16 mouse cellular contexts compared by ENCODE assay signal in the genomic region with DNA sequence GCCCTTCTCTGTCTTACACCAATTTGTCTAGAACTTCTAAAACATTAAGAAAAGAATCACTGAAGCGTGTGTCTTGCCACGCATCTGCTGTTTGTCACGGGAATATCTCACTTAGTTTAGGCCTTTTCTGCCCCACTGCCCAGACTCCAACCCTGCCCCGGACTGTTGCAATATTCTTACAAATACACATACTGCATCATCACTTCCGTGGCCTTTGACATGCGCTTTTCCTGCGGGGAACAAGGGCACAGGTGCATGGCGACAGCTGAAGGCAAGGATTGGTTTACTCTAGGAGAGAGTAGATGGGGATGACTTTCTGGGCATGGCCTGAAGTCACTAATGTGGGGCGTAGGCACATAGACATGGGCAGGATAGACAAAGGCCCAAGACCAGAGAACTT. TPM values are rescaled to one million over a fixed set of nuclear protein-coding genes. Genes with fewer than 3 reads are reported as not detected.
DNase-seq lines count a peak whose midpoint lies in the region; ATAC-seq and TF ChIP-seq lines count a peak whose summit lies in the region.
"Had no signal": no experiment of that assay in that cellular context is flagged by ENCODE, and none has a peak within 500 bp of the region (broad histone marks: within the 10 kb centered on the region; RNA-seq: fewer than 3 reads in every experiment).

No protein-coding gene starts in this region.

- no peak for TF ChIP-seq CTCF in heart, adult 2 months (IDR thresholded peaks at IDR 0.05)

- no peaks in the 10 kb centered on the region for H3K79me2 ChIP-seq in heart, adult 2 months (replicated peaks; ENCODE audit: control insufficient read depth, insufficient read depth, low read length)

- peaks cover 8% of the 10 kb centered on the region; the same call in 1 of the 2 replicates for H3K36me3 ChIP-seq in heart, embryonic 13.5 days
- no peaks in the 10 kb centered on the region for H3K36me3 ChIP-seq in heart, adult 2 months (ENCODE audit: control insufficient read depth, insufficient read depth, low read length)
- peaks cover 12% of the 10 kb centered on the region for H3K36me3 ChIP-seq in intestine, embryonic 14.5 days (ENCODE audit: control insufficient read depth, insufficient read depth, low read length)
- H3K36me3 ChIP-seq in liver, embryonic 13.5 days = peaks cover 5% of the 10 kb centered on the region; the same call in 1 of the 2 replicates
- H3K36me3 ChIP-seq in stomach, embryonic 14.5 days (ENCODE audit: control insufficient read depth, insufficient read depth, low read length) = peaks cover under 1% of the 10 kb centered on the region; the same call in 1 of the 2 replicates
- H3K36me3 ChIP-seq: embryonic facial prominence, embryonic 12.5 days; forebrain, embryonic 15.5 days had no signal

- H3K4me3 ChIP-seq in heart, embryonic 13.5 days = no peak overlapping the region
- no peak overlapping the region for H3K4me3 ChIP-seq in heart, adult 2 months
- H3K4me3 ChIP-seq in intestine, embryonic 14.5 days (ENCODE audit: low read depth, low read length) = no peak overlapping the region
- no peak overlapping the region for H3K4me3 ChIP-seq in liver, embryonic 13.5 days (replicated peaks)
- no peak overlapping the region for H3K4me3 ChIP-seq in stomach, embryonic 14.5 days (ENCODE audit: low read depth, low read length)
- H3K4me3 ChIP-seq: embryonic facial prominence, embryonic 12.5 days; forebrain, embryonic 15.5 days; kidney, embryonic 15.5 days had no signal

- H3K9me3 ChIP-seq in heart, embryonic 13.5 days = no peaks in the 10 kb centered on the region
- no peaks in the 10 kb centered on the region for H3K9me3 ChIP-seq in intestine, embryonic 14.5 days (ENCODE audit: control insufficient read depth, low read length)
- H3K9me3 ChIP-seq in liver, embryonic 13.5 days (replicated peaks) = no peaks in the 10 kb centered on the region
- no peaks in the 10 kb centered on the region for H3K9me3 ChIP-seq in stomach, embryonic 14.5 days (ENCODE audit: control insufficient read depth, low read depth, low read length)
- H3K9me3 ChIP-seq: embryonic facial prominence, embryonic 12.5 days; forebrain, embryonic 15.5 days; kidney, embryonic 15.5 days had no signal

- H3K4me1 ChIP-seq in heart, embryonic 13.5 days = peaks cover 23% of the 10 kb centered on the region
- H3K4me1 ChIP-seq in heart, adult 2 months (ENCODE audit: control insufficient read depth, insufficient read depth, low read length) = peaks cover 2% of the 10 kb centered on the region; the same call in 1 of the 2 replicates
- H3K4me1 ChIP-seq in intestine, embryonic 14.5 days (replicated peaks; ENCODE audit: control insufficient read depth, insufficient read depth, low read length) = peaks cover 29% of the 10 kb centered on the region
- H3K4me1 ChIP-seq in liver, embryonic 13.5 days (replicated peaks) = peaks cover 35% of the 10 kb centered on the region
- H3K4me1 ChIP-seq in stomach, embryonic 14.5 days (ENCODE audit: control insufficient read depth, insufficient read depth, low read length) = peaks cover 8% of the 10 kb centered on the region; the same call in 1 of the 2 replicates
- H3K4me1 ChIP-seq: embryonic facial prominence, embryonic 12.5 days; forebrain, embryonic 15.5 days had no signal

- no peak for TF ChIP-seq EP300 in heart, adult 2 months (IDR thresholded peaks at IDR 0.05; ENCODE audit: insufficient read depth, low read depth, low read length)

- DNase-seq in heart, adult 2 months = no peak
- no peak for DNase-seq in intestine, embryonic 14.5 days (ENCODE audit: low spot score)
- no peak for DNase-seq in liver, embryonic 13.5 days
- DNase-seq in spleen, postnatal 4 days (ENCODE audit: low spot score in 2 of 2) = no peak
- no peak for DNase-seq in adrenal gland, postnatal 14 days
- DNase-seq: adrenal gland, postnatal 10 days; B cell, adult 2 months; cerebellum, adult 2 months; heart, postnatal 4 days; thymus, adult 2 months had no signal

- H3K27me3 ChIP-seq in heart, embryonic 13.5 days (replicated peaks) = no peaks in the 10 kb centered on the region
- no peaks in the 10 kb centered on the region for H3K27me3 ChIP-seq in heart, adult 2 months (ENCODE audit: control insufficient read depth, insufficient read depth, low read length)
- no peaks in the 10 kb centered on the region for H3K27me3 ChIP-seq in intestine, embryonic 14.5 days (replicated peaks; ENCODE audit: control insufficient read depth, insufficient read depth, low read length)
- H3K27me3 ChIP-seq in liver, embryonic 13.5 days = no peaks in the 10 kb centered on the region
- no peaks in the 10 kb centered on the region for H3K27me3 ChIP-seq in stomach, embryonic 14.5 days (ENCODE audit: control insufficient read depth, insufficient read depth, low read length)
- H3K27me3 ChIP-seq: embryonic facial prominence, embryonic 12.5 days; forebrain, embryonic 15.5 days; kidney, embryonic 15.5 days had no signal

- no peak overlapping the region for H3K9ac ChIP-seq in heart, embryonic 13.5 days
- no peak overlapping the region for H3K9ac ChIP-seq in heart, adult 2 months (ENCODE audit: low read depth, low read length)
- H3K9ac ChIP-seq in intestine, embryonic 14.5 days (ENCODE audit: low read length) = no peak overlapping the region
- H3K9ac ChIP-seq in liver, embryonic 13.5 days = no peak overlapping the region
- H3K9ac ChIP-seq in stomach, embryonic 14.5 days (replicated peaks; ENCODE audit: low read depth, low read length) = no peak overlapping the region
- H3K9ac ChIP-seq: embryonic facial prominence, embryonic 12.5 days; forebrain, embryonic 15.5 days; kidney, embryonic 15.5 days; liver, embryonic 14.5 days had no signal

- ATAC-seq in heart, embryonic 13.5 days (ENCODE audit: extremely low read depth, insufficient number of reproducible peaks, low FRiP score, low TSS enrichment) = no peak
- ATAC-seq in intestine, embryonic 14.5 days (replicated peaks; ENCODE audit: low FRiP score, low TSS enrichment, low read depth) = no peak
- no peak for ATAC-seq in liver, embryonic 13.5 days (ENCODE audit: low read depth)
- ATAC-seq in stomach, embryonic 14.5 days (ENCODE audit: insufficient number of reproducible peaks, insufficient read depth, low FRiP score, low read depth) = no peak
- ATAC-seq: forebrain, embryonic 15.5 days had no signal

- intact Hi-C loops in heart, adult 2 months (cut with DNase I) = no loop called here

- WGBS in heart, embryonic 13.5 days = 85% methylated on average over 9 of the region's 9 CpGs
- 91% methylated on average over 9 of the region's 9 CpGs for WGBS in heart, adult 2 months
- WGBS in intestine, embryonic 14.5 days = 65% methylated on average over 9 of the region's 9 CpGs
- WGBS in liver, embryonic 13.5 days (ENCODE audit: insufficient replicate concordance) = 71% methylated on average over 9 of the region's 9 CpGs
- 80% methylated on average over 9 of the region's 9 CpGs for WGBS in stomach, embryonic 14.5 days

- H3K4me2 ChIP-seq in heart, embryonic 13.5 days = no peak overlapping the region
- no peak overlapping the region for H3K4me2 ChIP-seq in intestine, embryonic 14.5 days (ENCODE audit: low read length)
- H3K4me2 ChIP-seq in liver, embryonic 13.5 days = no peak overlapping the region
- H3K4me2 ChIP-seq in stomach, embryonic 14.5 days (replicated peaks; ENCODE audit: low read depth, low read length) = no peak overlapping the region
- H3K4me2 ChIP-seq: embryonic facial prominence, embryonic 12.5 days; forebrain, embryonic 15.5 days; kidney, embryonic 15.5 days had no signal

- no peak for TF ChIP-seq POLR2A in heart, adult 2 months (IDR thresholded peaks at IDR 0.05; ENCODE audit: insufficient read depth, low read depth, low read length)

- H3K27ac ChIP-seq in heart, embryonic 13.5 days (replicated peaks) = peak overlapping the region; percentile 52; the same call in 1 of the 2 replicates
- no peak overlapping the region for H3K27ac ChIP-seq in heart, adult 2 months
- peak overlapping the region; percentile 86 for H3K27ac ChIP-seq in intestine, embryonic 14.5 days (ENCODE audit: low read depth)
- peak overlapping the region; percentile 31; the same call in 1 of the 2 replicates for H3K27ac ChIP-seq in liver, embryonic 13.5 days
- peak overlapping the region; percentile 48; the same call in 1 of the 2 replicates for H3K27ac ChIP-seq in stomach, embryonic 14.5 days (ENCODE audit: low read length)
- H3K27ac ChIP-seq: embryonic facial prominence, embryonic 12.5 days; forebrain, embryonic 15.5 days; kidney, embryonic 15.5 days; liver, embryonic 14.5 days had no signal

RNA-seq across cellular contexts. Expression of gene Lyve1, which starts 31.6 kb away (rescaled TPM):
- 6.2 TPM in 2 replicates for polyA plus RNA-seq in heart, embryonic 13.5 days (2015; fragmentation: Nextera tagmentation; extraction: Ambion mirVana)
- total RNA-seq in heart, adult 2 months (2021) = 10 to 100 TPM; 28.0 to 31.0 TPM
- polyA plus RNA-seq in heart, adult 2 months (2012; rRNA removed) = 17.4 and 28.8 TPM in 2 replicates
- 7.8 and 10.3 TPM in 2 replicates for polyA plus RNA-seq in intestine, embryonic 14.5 days (2014; fragmentation: Nextera tagmentation; extraction: Ambion mirVana)
- 25.4 and 33.7 TPM in 2 replicates for polyA plus RNA-seq in liver, embryonic 13.5 days (2015; fragmentation: Nextera tagmentation; extraction: Ambion mirVana)
- 5.6 and 9.5 TPM in 2 replicates for polyA plus RNA-seq in stomach, embryonic 14.5 days (2014; fragmentation: Nextera tagmentation; extraction: Ambion mirVana)
- 13.2 and 18.8 TPM in 2 replicates for total RNA-seq in adrenal gland, postnatal 14 days (2021)

RNA-seq across cellular contexts. Expression of gene Rnf141, which starts 50.4 kb away (rescaled TPM):
- 27.6 and 29.2 TPM in 2 replicates for polyA plus RNA-seq in heart, embryonic 13.5 days (2015; fragmentation: Nextera tagmentation; extraction: Ambion mirVana)
- 10 to 100 TPM; 33.2 to 36.4 TPM for total RNA-seq in heart, adult 2 months (2021)
- polyA plus RNA-seq in heart, adult 2 months (2012; rRNA removed) = 19.4 and 44.3 TPM in 2 replicates
- 40.8 and 41.2 TPM in 2 replicates for polyA plus RNA-seq in intestine, embryonic 14.5 days (2014; fragmentation: Nextera tagmentation; extraction: Ambion mirVana)
- 24.0 and 30.3 TPM in 2 replicates for polyA plus RNA-seq in liver, embryonic 13.5 days (2015; fragmentation: Nextera tagmentation; extraction: Ambion mirVana)
- polyA plus RNA-seq in stomach, embryonic 14.5 days (2014; fragmentation: Nextera tagmentation; extraction: Ambion mirVana) = 41.0 and 48.1 TPM in 2 replicates
- 38.8 and 46.1 TPM in 2 replicates for total RNA-seq in adrenal gland, postnatal 14 days (2021)
